Mouse (Mus musculus): ENCODE measurements around the gene Rnf187.
"Not testable (repeated sequence)": the region's sequence is repeated elsewhere in the genome, so short reads cannot be mapped to it uniquely, and the experiment has no call there.

Rnf187 gene

GRCm38 (mm10) chr11:58965001-58965760, 26.5 kb upstream of the Rnf187 start:
- peak; percentile 19 for DNase-seq

- DNase-seq: no peak
Measured at GRCm38 (mm10) chr11:58964216-58964615, 25.5 kb upstream of the Rnf187 start.

- no peak for DNase-seq
Measured at GRCm38 (mm10) chr11:58963543-58963942, 24.8 kb upstream of the Rnf187 start.

GRCm38 (mm10) chr11:58961364-58962177, 22.9 kb upstream of the Rnf187 start:
- peak; percentile 61 for DNase-seq

GRCm38 (mm10) chr11:58959921-58960465, 21.3 kb upstream of the Rnf187 start:
- peak; percentile 94 for DNase-seq

GRCm38 (mm10) chr11:58959186-58959825, 20.6 kb upstream of the Rnf187 start:
- DNase-seq: no peak

- no peak for DNase-seq
Measured at GRCm38 (mm10) chr11:58958536-58958935, 19.8 kb upstream of the Rnf187 start.

GRCm38 (mm10) chr11:58957226-58957914, 18.7 kb upstream of the Rnf187 start:
- peak; percentile 64 for DNase-seq

GRCm38 (mm10) chr11:58955868-58956257, 17.1 kb upstream of the Rnf187 start:
- no peak for DNase-seq

GRCm38 (mm10) chr11:58955143-58955867, 16.6 kb upstream of the Rnf187 start:
- DNase-seq: no peak

GRCm38 (mm10) chr11:58954420-58955142, 15.9 kb upstream of the Rnf187 start, which contains the start of the genes Hist3h2a and Trim17:
Gene Hist3h2a, plus strand, starts transcription at chr11:58954685.
Gene Trim17, plus strand, starts transcription at chr11:58954685.
- peak; percentile 94 for DNase-seq

- DNase-seq: not testable (repeated sequence)
Measured at GRCm38 (mm10) chr11:58954170-58954419, 15.4 kb upstream of the Rnf187 start.

- no peak for DNase-seq
Measured at GRCm38 (mm10) chr11:58953351-58954169, 14.8 kb upstream of the Rnf187 start.

- no peak for DNase-seq
Measured at GRCm38 (mm10) chr11:58951210-58951609, 12.5 kb upstream of the Rnf187 start.

GRCm38 (mm10) chr11:58949480-58950431, 11.0 kb upstream of the Rnf187 start:
- DNase-seq: peak; percentile 82

- DNase-seq: peak; percentile 89
Measured at GRCm38 (mm10) chr11:58948542-58949479, 10.1 kb upstream of the Rnf187 start, which contains the start of gene Hist3h2ba. Gene Hist3h2ba, plus strand, starts transcription at chr11:58948920.

GRCm38 (mm10) chr11:58947798-58948528, 9.2 kb upstream of the Rnf187 start:
- peak; percentile 81 for DNase-seq

All from cerebellum, adult 11-12 months (tissue).